Mouse (Mus musculus) brain, embryonic 14.5 days (tissue): ENCODE measurements around the gene Ttc23. TPM values are rescaled to one million over a fixed set of nuclear protein-coding genes. Genes with fewer than 3 reads are reported as not detected.

Experiments used
- DNase-seq: peaks from one replicate; pipeline ENCODE4 v3.0.0-alpha.2; 2011; ENCODE audit warnings: low read depth
- CTCF ChIP-seq: fragments of 200-500 bp; IDR thresholded peaks from 2 replicates; pipeline ENCODE4 v1.5.1; 2012; ENCODE audit warnings: inconsistent platforms, mild to moderate bottlenecking, moderate library complexity, borderline replicate concordance; ENCODE audit not compliant: insufficient read depth, insufficient read length; ENCODE audit errors: extremely low read depth
- POLR2A ChIP-seq: fragments of 200-500 bp; IDR thresholded peaks from 2 replicates; pipeline ENCODE4 v1.6.1; 2012; ENCODE audit warnings: mild to moderate bottlenecking, inconsistent platforms, borderline replicate concordance; ENCODE audit not compliant: poor library complexity, insufficient read depth, insufficient read length, severe bottlenecking; ENCODE audit errors: extremely low read depth
- polyA plus RNA-seq: library from polyadenylated mRNA; depleted of rRNA; stranded (reverse); fragments of >200 nt; gene quantifications from 2 replicates; pipeline ENCODE4 v1.2.3, GENCODE M21; 2012; rRNA removed

The Ttc23 gene
- 11.9 and 12.4 TPM in 2 replicates for polyA plus RNA-seq

DNA sequence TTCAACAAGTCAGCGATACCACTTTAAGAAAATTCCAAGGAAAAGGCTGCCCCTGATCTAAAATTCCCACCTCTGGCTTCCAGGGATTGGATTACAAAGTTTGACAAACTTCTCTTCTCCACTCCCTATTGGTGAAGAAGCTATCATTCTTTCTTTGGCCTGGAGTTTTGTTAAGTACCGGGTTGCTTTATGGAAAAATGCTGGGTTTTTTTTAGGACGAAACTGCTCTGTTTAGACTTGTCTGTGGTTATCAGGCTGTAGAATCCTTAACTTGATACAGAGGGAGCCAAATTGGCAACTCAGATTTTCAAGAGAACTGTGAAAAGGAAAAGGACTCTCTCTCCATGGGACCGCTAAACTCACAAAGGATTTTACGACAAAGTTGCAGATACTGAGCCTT, at the start of gene Ttc23:
Gene Ttc23, plus strand, starts transcription at position 134 of the 400 bp plus-strand sequence.
- peak; percentile 86 for DNase-seq
- TF ChIP-seq CTCF: no peak
- TF ChIP-seq POLR2A: no peak

DNA sequence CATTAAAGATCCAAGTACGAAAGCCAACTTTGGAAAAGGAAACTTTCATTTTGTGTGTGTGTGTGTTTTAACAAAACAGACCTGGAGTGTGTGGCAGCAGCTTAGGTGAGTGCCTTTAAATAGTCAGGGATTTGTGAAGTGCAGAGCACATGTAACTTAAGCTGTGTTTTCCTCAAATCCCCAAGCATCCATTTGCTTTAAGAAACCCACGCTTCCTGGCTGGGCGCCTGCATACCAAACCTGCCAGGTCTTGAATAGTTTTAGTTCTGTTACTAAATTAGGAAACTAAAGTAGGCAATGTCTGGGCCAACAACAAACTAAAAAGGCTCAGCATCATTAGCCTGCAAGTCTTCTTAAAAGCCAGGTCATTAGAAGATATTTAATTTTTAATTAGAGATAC, 49.2 kb upstream of the Ttc23 start:
- DNase-seq: peak; percentile 87
- TF ChIP-seq POLR2A: no peak
- TF ChIP-seq CTCF: no peak

DNA sequence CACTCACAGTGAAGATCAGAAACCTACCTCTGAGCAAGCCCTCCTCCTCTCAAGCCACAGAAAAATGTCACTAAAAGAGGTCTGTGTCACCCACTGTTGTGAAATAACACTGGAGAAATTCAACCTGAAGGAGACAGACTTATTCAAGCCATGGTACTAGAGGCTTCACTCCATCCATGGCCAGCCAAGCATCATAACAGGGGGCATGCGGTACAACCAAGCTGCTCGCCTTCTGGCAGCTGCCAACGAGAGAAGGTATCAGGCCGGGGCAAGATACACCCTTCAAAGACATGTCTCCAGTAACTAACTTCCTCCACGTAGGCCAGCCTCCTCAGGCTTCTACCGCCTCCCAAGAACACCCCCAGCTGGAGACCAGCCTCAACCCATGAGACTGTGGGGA, 42.1 kb upstream of the Ttc23 start:
- DNase-seq: no peak
- no peak for TF ChIP-seq CTCF

DNA sequence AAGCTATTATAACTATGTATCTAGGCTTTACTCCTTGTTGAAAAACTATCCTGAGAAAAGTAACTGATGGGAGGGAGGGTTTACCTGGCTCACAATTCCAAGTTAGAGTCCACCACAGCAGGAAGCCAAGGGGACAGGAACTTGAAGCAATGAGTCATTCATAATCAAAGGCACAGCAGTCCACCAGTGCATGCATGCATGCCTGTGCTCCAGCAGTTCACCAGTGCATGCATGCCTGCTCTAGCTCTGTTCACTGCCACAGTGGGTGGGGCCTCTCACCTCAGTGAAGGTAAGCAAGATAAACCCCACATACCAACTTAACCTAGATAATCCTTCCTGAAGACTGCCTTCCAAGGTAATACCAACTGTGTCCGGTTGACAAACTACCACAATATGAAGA, 41.0 kb upstream of the Ttc23 start:
- no peak for TF ChIP-seq POLR2A
- no peak for TF ChIP-seq CTCF
- no peak for DNase-seq

DNA sequence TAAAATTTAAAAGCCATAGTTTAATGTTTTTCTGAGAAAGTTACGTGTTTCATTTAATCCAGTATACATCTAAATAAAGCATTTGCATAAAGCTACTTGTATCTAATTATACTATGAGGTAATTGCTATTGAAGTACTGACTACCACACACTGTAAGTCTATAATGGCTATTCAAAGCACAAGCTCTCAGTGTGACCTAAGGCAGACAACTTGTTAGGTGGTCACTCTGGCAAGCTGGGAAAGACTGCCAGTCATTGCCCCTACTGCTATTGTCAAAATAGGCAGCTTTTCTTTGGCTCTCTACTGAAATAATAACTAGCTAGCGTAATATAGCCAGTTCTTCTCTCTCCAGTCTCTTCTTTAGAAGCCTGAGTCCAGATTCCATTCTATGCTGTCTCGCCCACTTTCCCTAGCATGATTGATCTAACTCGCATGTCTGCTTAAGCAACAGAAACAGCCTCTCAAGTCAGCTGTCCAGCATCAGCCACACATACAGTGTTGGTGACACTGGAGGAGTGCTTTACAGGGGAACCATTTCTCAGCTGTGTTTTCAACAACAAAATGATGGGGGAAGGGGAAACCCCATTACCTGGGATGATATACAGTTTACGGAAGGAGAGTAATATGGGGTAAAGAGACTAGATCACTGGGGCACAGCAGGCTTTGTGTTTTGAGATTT, 39.4 kb upstream of the Ttc23 start:
- DNase-seq: peak; percentile 65
- TF ChIP-seq POLR2A (no peak), CTCF (no peak)

DNA sequence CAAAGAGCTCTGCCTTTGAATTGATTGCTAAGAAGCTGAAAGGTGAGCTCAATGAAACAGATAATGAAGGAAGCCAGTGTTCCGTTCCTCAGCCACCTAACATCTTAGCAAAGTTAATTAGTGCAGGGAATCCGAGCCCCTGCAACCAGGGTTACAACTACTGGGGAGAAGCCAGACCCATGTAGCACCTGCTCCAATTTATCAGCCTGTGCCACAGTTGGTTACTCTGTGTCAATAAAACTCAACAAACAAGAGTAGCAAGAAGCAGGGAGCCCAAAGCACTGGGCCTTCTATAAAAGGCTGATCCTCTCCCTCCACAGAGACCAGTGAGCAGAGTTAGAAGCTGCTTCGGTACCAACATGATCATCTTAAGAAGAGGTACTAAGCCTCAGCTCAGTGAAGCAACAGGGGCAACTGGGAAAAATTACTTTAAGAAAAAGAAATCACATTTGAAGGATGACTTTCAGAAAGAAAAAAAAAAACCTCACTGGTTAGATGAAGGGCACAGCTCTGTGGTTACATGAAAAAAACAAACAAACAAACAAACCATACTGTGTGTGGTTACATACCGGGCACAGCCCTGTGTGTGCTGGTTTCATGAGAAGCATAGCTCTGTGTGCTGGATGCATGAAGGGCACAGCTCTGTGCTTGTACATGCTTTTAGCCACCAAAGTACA, 38.7 kb upstream of the Ttc23 start:
- TF ChIP-seq POLR2A: no peak
- no peak for TF ChIP-seq CTCF
- DNase-seq: peak; percentile 63

DNA sequence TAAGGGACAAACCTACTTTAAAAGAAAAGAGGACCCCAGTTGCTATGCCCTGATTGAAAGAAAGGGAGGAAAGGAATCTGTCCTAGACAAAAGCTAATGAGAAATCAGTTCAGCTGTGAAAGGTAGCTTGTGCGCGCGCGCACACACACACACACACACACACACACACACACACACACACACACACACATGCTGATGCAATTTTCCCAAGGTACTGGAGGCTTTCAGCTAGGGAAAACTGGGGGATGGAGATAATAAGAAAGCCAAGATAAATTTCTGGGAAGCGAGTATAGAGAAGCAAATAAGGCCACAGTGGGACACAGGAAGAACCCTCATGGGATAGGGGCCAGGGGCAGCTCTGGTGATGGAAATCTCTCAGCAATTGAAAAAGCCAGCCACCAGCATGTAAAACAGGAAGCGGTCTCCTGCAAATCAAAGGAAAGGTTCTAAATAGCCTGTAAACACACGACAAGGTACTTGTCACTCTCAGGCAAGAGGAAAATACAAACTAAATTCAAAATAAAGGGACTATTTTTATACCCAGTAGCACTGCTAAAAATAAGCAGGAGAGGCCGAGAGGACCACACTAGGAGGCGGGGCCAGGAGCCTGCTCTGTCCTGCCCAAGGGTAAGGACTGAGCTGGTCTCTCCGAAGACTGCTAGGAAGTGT, 33.3 kb upstream of the Ttc23 start:
- peak; percentile 49 for DNase-seq
- TF ChIP-seq CTCF: no peak
- no peak for TF ChIP-seq POLR2A

DNA sequence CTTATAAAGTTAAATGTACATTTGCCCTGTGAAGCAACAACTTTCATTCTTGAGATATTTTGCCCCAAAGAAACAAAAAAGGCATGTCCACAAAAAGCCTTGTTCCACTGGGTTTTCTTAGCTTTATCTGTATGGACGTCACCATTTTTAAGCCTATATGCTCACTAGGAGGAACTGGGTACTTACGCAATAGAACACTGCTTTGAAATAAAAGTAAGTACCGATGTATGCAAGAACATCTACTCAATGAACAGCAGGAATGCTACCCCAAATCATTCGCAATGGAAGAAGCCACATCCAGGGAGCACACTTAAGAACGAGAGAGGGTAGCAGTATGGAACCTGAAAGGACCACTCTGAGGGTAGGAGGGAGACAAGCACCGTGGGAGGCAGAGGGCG, 32.7 kb upstream of the Ttc23 start:
- DNase-seq: no peak
- no peak for TF ChIP-seq CTCF

DNA sequence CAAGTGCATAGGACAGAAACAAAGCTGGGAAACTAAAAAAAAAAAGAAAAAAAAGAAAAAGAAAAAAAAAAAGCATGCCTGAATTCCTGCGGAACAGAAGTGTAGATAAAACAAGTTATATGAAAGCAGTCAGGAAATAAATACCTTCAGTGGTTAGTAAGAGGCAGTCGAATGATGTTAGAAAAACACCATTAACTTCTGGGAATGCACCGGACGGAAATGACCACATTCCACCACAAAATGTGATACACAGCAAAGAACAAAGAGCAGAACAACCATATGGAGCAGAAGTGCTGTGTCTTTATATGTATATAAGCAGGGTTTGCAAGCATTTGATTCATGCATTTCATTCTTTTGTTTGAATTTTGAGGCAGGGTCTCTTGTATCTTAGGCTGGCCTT, 30.3 kb upstream of the Ttc23 start:
- DNase-seq: no peak
- no peak for TF ChIP-seq CTCF
- no peak for TF ChIP-seq POLR2A

DNA sequence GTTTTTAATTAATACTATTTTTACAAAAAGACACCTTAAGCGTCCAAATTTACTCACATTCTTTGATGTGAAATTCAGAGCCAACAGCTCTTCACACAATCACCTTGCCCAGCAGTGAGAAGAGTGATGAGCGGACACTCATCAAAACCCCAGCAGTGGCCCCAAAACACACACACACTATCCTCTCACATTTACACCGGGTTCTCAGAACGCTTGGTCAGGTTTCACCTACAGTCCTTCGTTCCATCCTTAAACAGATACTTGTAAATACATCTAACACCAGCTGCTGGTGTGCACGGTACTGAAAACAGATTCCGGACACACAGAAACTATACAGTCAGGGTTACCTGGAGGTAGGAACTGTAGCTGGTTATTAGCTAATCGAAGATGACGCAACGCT, 29.6 kb upstream of the Ttc23 start:
- TF ChIP-seq POLR2A: no peak
- TF ChIP-seq CTCF: no peak
- DNase-seq: no peak

DNA sequence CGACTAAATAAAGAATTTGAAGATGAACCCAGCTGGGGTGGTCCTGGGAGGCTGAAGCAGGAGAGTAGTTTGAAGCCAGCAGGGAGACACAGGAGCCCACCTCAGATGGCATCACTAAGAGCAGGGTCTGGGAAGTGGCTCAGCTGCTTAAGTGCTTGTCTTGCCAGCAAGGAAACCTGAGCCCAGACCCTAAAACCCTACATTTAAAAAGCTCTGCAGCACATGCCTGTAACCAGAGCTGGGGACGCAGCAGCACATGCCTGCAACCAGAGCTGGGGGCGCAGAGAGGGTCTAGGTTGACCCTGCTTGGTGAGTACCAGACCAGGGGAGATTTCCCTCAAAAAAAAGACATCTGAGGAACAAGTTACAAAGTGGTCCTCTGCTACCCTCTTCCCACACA, 28.9 kb upstream of the Ttc23 start:
- no peak for DNase-seq
- TF ChIP-seq CTCF: no peak
- TF ChIP-seq POLR2A: no peak

DNA sequence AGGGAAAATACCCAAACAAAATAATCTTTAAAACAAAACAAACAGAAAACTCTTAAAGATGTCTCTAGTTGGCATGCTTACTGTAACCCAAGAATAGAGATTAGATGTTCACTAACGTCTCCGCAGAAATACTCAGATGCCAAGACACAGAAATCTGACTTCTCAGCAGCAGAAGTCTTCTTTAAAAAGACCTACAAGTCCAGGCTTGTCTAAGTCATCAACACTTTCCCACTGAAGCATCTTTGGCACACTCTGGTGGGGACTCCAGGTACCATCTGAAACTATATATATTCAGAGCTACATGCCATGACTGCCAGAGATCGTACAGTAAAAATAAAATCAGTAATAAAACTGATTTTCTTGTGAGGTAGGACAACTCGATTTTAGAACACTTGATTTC, 27.4 kb upstream of the Ttc23 start:
- peak; percentile 68 for DNase-seq

DNA sequence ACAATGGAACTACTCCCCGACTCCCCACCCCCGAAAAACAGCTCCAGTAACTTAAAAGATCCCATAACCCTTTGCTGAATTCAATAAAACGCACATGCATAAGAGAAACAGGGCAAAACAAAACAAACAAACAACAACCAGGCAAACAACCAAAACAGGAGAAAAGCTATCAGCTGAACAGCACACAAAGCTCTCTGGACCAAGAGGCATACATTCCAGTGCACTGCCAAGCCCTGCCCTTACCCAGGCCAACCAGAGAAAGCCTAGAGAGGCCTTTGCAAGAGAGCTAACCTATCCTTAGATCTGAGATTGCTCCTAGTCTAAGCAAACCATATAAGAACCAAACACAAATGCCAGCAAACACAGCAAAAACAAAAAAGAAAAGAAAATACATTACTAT, 25.1 kb upstream of the Ttc23 start:
- DNase-seq: no peak
- TF ChIP-seq POLR2A (no peak), CTCF (no peak)

More for the DNA sequence above, 27.4 kb upstream of the Ttc23 start:
- no peak for TF ChIP-seq POLR2A
- peak; percentile 43; the same call in 1 of the 2 replicates for TF ChIP-seq CTCF
